Mouse (Mus musculus): ENCODE measurements around the gene Bsnd. TPM values are rescaled to one million over a fixed set of nuclear protein-coding genes. Genes with fewer than 3 reads are reported as not detected.

The Bsnd gene
- 40.1 and 40.6 TPM in 2 replicates for polyA plus RNA-seq (2015; fragmentation: Nextera tagmentation; extraction: Ambion mirVana)

GRCm38 (mm10) chr4:106492116-106492515 lies at the start of gene Bsnd:
Gene Bsnd, minus strand, starts transcription at chr4:106492283.
- no peaks in the 10 kb centered on the region for H3K9me3 ChIP-seq (replicated peaks; ENCODE audit: low read length)
- no peaks in the 10 kb centered on the region for H3K4me1 ChIP-seq (replicated peaks; ENCODE audit: insufficient read depth, low read length)
- peak within 1 kb of the TSS; percentile 50; the same call in 1 of the 2 replicates for H3K27ac ChIP-seq
- H3K9ac ChIP-seq (ENCODE audit: low read depth, low read length): peak within 1 kb of the TSS; percentile 5; the same call in 1 of the 2 replicates
- WGBS: 33% methylated on average over 3 of the region's 3 CpGs
- peak; percentile 87 for ATAC-seq (replicated peaks; ENCODE audit: low FRiP score, low read depth)
- 0 out of 2 replicates have a peak within 1 kb of the TSS, but pooled peaks have one; percentile 11 for H3K4me3 ChIP-seq (replicated peaks; ENCODE audit: low read depth, low read length)
- no peaks in the 10 kb centered on the region for H3K36me3 ChIP-seq (ENCODE audit: insufficient read depth, low read length)
- no peaks in the 10 kb centered on the region for H3K27me3 ChIP-seq (ENCODE audit: insufficient read depth, low read length)
- peak within 1 kb of the TSS; percentile 23; the same call in 1 of the 2 replicates for H3K4me2 ChIP-seq (ENCODE audit: low read length)
- no peak for TF ChIP-seq CTCF (IDR thresholded peaks at IDR 0.05; ENCODE audit: low read depth)
- DNase-seq (ENCODE audit: low spot score): peak; percentile 63

- Histone ChIP-seq H3K4me2 (ENCODE audit: low read length) (no peak overlapping the region), H3K36me3 (ENCODE audit: insufficient read depth, low read length) (no peaks in the 10 kb centered on the region), H3K4me3 (replicated peaks; ENCODE audit: low read depth, low read length) (no peak overlapping the region), H3K9ac (ENCODE audit: low read depth, low read length) (no peak overlapping the region), H3K4me1 (replicated peaks; ENCODE audit: insufficient read depth, low read length) (no peaks in the 10 kb centered on the region), H3K27me3 (ENCODE audit: insufficient read depth, low read length) (no peaks in the 10 kb centered on the region), H3K9me3 (replicated peaks; ENCODE audit: low read length) (no peaks in the 10 kb centered on the region), H3K27ac (no peak overlapping the region)
- ATAC-seq (replicated peaks; ENCODE audit: low FRiP score, low read depth) (no peak), DNase-seq (ENCODE audit: low spot score) (no peak)
- WGBS: 26% methylated on average over 3 of the region's 3 CpGs
- TF ChIP-seq CTCF (IDR thresholded peaks at IDR 0.05; ENCODE audit: low read depth): no peak
Measured at GRCm38 (mm10) chr4:106541491-106541890, 49.4 kb upstream of the Bsnd start.

GRCm38 (mm10) chr4:106539756-106540155 lies 47.7 kb upstream of the Bsnd start:
- DNase-seq (ENCODE audit: low spot score): no peak
- TF ChIP-seq CTCF (IDR thresholded peaks at IDR 0.05; ENCODE audit: low read depth): no peak
- no peak overlapping the region for H3K4me2 ChIP-seq (ENCODE audit: low read length)
- no peaks in the 10 kb centered on the region for H3K27me3 ChIP-seq (ENCODE audit: insufficient read depth, low read length)
- no peak for ATAC-seq (replicated peaks; ENCODE audit: low FRiP score, low read depth)
- H3K36me3 ChIP-seq (ENCODE audit: insufficient read depth, low read length): no peaks in the 10 kb centered on the region
- H3K4me3 ChIP-seq (replicated peaks; ENCODE audit: low read depth, low read length): no peak overlapping the region
- no peaks in the 10 kb centered on the region for H3K9me3 ChIP-seq (replicated peaks; ENCODE audit: low read length)
- H3K27ac ChIP-seq: no peak overlapping the region
- WGBS: 90% methylated on average over 5 of the region's 5 CpGs
- H3K9ac ChIP-seq (ENCODE audit: low read depth, low read length): no peak overlapping the region
- H3K4me1 ChIP-seq (replicated peaks; ENCODE audit: insufficient read depth, low read length): no peaks in the 10 kb centered on the region

- Histone ChIP-seq H3K27ac (no peak overlapping the region), H3K9me3 (replicated peaks; ENCODE audit: low read length) (no peaks in the 10 kb centered on the region), H3K4me3 (replicated peaks; ENCODE audit: low read depth, low read length) (no peak overlapping the region), H3K4me1 (replicated peaks; ENCODE audit: insufficient read depth, low read length) (no peaks in the 10 kb centered on the region), H3K27me3 (ENCODE audit: insufficient read depth, low read length) (no peaks in the 10 kb centered on the region), H3K36me3 (ENCODE audit: insufficient read depth, low read length) (no peaks in the 10 kb centered on the region), H3K4me2 (ENCODE audit: low read length) (no peak overlapping the region), H3K9ac (ENCODE audit: low read depth, low read length) (no peak overlapping the region)
- DNase-seq (ENCODE audit: low spot score) (no peak), ATAC-seq (replicated peaks; ENCODE audit: low FRiP score, low read depth) (no peak)
- no peak for TF ChIP-seq CTCF (IDR thresholded peaks at IDR 0.05; ENCODE audit: low read depth)
- 53% methylated on average over 7 of the region's 7 CpGs for WGBS
Measured at GRCm38 (mm10) chr4:106534256-106534655, 42.2 kb upstream of the Bsnd start.

GRCm38 (mm10) chr4:106533421-106534080 lies 41.5 kb upstream of the Bsnd start:
- 41% methylated on average over 7 of the region's 7 CpGs for WGBS
- H3K4me1 ChIP-seq (replicated peaks; ENCODE audit: insufficient read depth, low read length): no peaks in the 10 kb centered on the region
- no peak overlapping the region for H3K27ac ChIP-seq
- H3K9me3 ChIP-seq (replicated peaks; ENCODE audit: low read length): no peaks in the 10 kb centered on the region
- H3K27me3 ChIP-seq (ENCODE audit: insufficient read depth, low read length): no peaks in the 10 kb centered on the region
- H3K9ac ChIP-seq (ENCODE audit: low read depth, low read length): no peak overlapping the region
- DNase-seq (ENCODE audit: low spot score): peak; percentile 15
- H3K4me2 ChIP-seq (ENCODE audit: low read length): no peak overlapping the region
- no peak for ATAC-seq (replicated peaks; ENCODE audit: low FRiP score, low read depth)
- no peaks in the 10 kb centered on the region for H3K36me3 ChIP-seq (ENCODE audit: insufficient read depth, low read length)
- H3K4me3 ChIP-seq (replicated peaks; ENCODE audit: low read depth, low read length): no peak overlapping the region
- peak; percentile 65 for TF ChIP-seq CTCF (IDR thresholded peaks at IDR 0.05; ENCODE audit: low read depth)

GRCm38 (mm10) chr4:106530113-106530482 lies 38.0 kb upstream of the Bsnd start:
- WGBS: 71% methylated on average over 9 of the region's 9 CpGs
- ATAC-seq (replicated peaks; ENCODE audit: low FRiP score, low read depth) (peak; percentile 13; the same call in 1 of the 2 replicates), DNase-seq (ENCODE audit: low spot score) (no peak)
- no peaks in the 10 kb centered on the region for H3K27me3 ChIP-seq (ENCODE audit: insufficient read depth, low read length)
- no peak overlapping the region for H3K4me3 ChIP-seq (replicated peaks; ENCODE audit: low read depth, low read length)
- no peaks in the 10 kb centered on the region for H3K4me1 ChIP-seq (replicated peaks; ENCODE audit: insufficient read depth, low read length)
- H3K4me2 ChIP-seq (ENCODE audit: low read length): no peak overlapping the region
- no peaks in the 10 kb centered on the region for H3K9me3 ChIP-seq (replicated peaks; ENCODE audit: low read length)
- no peaks in the 10 kb centered on the region for H3K36me3 ChIP-seq (ENCODE audit: insufficient read depth, low read length)
- no peak overlapping the region for H3K27ac ChIP-seq
- H3K9ac ChIP-seq (ENCODE audit: low read depth, low read length): no peak overlapping the region
- TF ChIP-seq CTCF (IDR thresholded peaks at IDR 0.05; ENCODE audit: low read depth): no peak

Measured in kidney, postnatal 0 days (tissue).